Mouse (Mus musculus) CD4-positive, CD25-positive, alpha-beta regulatory T cell, adult 4 months (primary cell): Measurements from ENCODE around the gene Exoc3. TPM values are rescaled to one million over a fixed set of nuclear protein-coding genes. Genes with fewer than 3 reads are reported as not detected.

Experiments
- ATAC-seq: one replicate; pipeline ENCODE4 v1.8.0; 2017
- polyA plus RNA-seq, 2 experiments: library from polyadenylated mRNA; unstranded; fragments of 100-300 nt; shearing (Covaris generic); gene quantifications; one replicate each; pipeline ENCODE4 v1.2.1; 2017

Gene Exoc3
- polyA plus RNA-seq, 2 experiments from 2014 or later, result 76.7 to 77.9 TPM

DNA sequence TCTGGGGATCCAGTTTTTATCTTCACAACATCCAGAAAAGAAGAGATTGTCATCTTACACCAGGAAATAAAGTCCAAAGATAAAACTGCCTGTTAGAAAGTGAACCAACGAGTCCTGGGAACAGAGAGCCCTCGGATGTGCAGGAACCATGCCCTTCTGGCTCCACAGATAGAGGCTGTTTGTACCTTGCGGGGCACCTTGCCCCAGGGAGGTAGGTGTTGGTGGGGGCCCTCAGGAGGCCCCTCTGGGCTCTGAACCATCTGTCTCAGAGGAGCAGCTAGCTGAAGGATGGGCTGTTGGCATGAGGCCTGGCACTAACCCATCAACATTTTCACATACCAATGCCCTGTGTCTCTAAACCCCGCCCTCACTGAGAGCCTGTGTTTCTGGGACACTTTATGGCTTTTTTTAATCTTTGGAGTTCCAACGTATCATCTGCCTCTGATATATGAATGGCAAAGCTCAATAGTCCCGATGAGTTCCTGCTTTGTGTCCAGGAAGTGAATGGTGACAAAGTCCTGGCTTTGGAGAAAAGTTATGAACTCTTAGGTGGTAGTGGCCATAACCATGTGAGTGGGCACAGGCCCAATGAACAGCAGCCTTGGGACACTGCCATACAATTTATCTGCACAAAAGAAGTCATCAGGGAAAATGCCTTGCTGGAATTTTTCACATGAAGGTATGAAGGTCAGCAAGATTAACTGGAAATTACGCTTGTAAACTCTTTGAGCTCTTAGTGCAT lies 69.5 kb downstream of the Exoc3 start:
- no peak for ATAC-seq

DNA sequence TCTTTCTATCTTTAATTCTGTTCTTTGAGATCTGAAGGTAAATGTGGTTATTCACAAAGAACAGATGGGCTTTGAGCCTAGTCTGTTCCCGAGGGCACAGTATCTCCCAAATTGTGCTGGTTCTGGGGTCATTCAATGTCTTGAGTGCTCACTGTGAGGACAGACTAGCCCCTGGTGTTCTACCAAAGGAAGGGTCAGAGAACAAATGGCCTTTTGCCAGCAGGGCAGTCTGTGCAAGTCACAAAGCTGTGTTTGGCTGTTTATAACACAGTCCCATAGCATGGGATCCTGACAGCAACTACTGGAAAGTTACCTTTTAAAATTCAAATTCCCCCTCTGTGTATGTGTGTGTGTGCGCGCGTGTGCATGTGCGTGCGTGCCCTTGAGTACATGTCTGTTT lies 78.6 kb downstream of the Exoc3 start:
- ATAC-seq, result no peak

DNA sequence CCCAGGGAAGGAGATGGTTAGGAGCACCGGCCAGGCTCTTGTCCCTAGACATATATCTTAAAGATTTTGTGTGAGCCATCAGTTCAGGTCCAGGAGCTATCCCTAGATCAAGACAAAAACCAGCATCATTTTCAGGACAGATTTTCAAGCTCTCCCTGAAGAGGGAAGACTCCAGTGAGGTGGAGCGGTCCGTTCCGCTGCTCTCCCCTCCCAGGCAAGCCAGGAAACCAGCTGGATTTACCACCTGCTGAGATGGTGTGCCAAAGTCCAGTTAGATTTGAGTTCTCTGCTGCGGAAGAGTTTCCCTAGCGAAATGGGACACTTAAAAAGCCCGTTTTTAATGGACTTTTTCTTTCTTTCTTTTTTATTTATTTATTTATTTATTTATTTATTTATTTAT lies 81.0 kb downstream of the Exoc3 start:
- ATAC-seq, result no peak

DNA sequence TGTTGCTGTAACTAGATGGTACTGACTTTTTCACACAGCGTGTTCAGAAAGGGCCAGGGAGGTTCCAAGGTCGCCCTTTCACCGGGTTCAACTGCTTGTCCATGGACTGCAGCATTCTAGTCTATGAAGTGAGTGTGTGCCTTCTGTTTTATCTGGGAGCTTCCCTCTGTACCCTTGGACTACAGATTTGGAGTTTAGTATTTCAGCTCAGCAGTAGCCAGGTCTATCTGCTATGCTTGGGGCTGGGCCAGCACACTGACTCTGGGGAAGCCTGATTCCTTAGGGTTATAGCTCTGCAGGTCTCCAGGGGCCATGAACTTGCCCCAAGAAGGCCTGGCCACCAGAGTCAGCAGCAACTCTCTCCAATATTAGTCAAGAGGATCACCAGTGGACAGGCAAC lies 85.9 kb downstream of the Exoc3 start:
- no peak for ATAC-seq

DNA sequence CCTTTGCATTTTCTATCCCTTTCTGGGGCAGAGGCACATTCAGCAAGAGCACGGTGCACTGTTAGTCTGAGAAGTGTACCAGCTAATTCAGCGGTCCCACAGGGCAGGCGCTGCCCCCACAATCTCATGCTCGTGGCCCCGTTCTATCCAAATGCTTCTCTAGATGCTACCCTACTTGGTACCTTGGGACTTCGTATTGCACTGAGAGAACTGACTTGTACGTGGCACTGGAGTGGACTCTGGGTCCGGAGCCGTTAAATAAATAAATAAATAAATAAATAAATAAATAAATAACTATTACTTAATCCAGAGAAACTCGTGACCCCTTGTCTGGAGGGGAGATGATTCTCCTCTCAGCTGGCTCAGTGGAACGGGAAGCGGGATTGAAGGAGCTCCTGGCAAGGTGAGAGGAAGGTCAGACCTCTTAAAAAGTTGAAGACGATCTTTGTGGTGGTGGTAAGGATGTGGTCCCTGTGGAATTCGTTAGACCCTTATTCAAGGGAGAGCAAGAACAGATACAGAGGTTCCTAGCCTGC lies 86.7 kb downstream of the Exoc3 start:
- no peak for ATAC-seq

DNA sequence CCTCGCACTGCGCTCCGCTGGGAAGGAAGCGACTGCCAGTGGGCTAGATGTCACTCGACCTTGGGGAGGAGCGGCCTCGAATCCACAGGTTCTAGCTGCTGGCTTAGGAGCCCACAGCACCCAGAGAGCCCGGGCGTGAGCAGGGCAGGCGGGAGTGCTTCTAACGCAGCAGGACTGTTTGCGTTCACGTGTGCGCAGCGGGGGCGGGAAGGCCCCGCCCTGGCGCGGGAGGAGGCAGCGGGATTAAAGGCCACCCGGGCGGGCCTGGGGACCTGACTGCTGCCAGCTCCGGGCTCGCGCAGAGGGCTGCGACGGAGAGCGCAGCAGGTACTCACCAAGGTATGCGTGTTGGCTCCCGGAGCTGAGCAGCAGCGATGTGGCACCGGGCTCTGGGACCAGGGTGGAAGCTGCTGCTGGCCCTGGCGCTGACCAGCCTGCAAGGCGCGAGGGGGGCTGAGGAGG lies 87.4 kb downstream of the Exoc3 start, which contains the start of gene Slc9a3:
Slc9a3 (plus strand) TSS at position 317 of the 462 bp plus-strand sequence.
- ATAC-seq, result no peak

Other genes with a start within 250 kb of the Exoc3 start
- not detected for gene Zdhhc11, start 244.9 kb downstream of the Exoc3 start, polyA plus RNA-seq
- gene Tppp, start 199.3 kb downstream of the Exoc3 start, polyA plus RNA-seq, result 1 to 10 TPM in 1 of 2 experiments, under 1 TPM in 1; 0.67 to 1.7 TPM
- gene Cep72, start 146.4 kb downstream of the Exoc3 start, polyA plus RNA-seq, result 10 to 100 TPM; 10.2 to 11.0 TPM
- gene Slc9a3, start 87.3 kb downstream of the Exoc3 start, polyA plus RNA-seq, result not detected
- gene Ahrr, start 83.6 kb upstream of the Exoc3 start, polyA plus RNA-seq, result under 1 TPM; 0.15 to 0.16 TPM
- gene Pdcd6, start 108.8 kb upstream of the Exoc3 start, polyA plus RNA-seq, result 100 to 1,000 TPM; 172 to 177 TPM
- gene Sdha, start 141.5 kb upstream of the Exoc3 start, polyA plus RNA-seq, result 100 to 1,000 TPM; 301 to 394 TPM
- 10 to 100 TPM; 32.2 to 34.5 TPM for gene Ccdc127, start 141.6 kb upstream of the Exoc3 start, polyA plus RNA-seq
- gene Lrrc14b, start 155.3 kb upstream of the Exoc3 start, polyA plus RNA-seq, result not detected
- gene Zfp72, start 182.1 kb upstream of the Exoc3 start, polyA plus RNA-seq, result 1 to 10 TPM; 2.0 to 2.4 TPM
- gene Ftl1-ps1, start 191.0 kb upstream of the Exoc3 start, polyA plus RNA-seq, result 10 to 100 TPM; 66.1 to 95.0 TPM